Mouse (Mus musculus) cerebellum, postnatal 10 days (tissue): ENCODE measurements at regions not wholly inside any gene's neighbourhood (a gene's known extent, or its start where the extent isn't known, plus 50 kb on each side); places are given as distances from the start of the nearest gene placed in this dataset.

Experiments
- DNase-seq, 2 experiments: peaks; one replicate each; pipeline ENCODE4 v3.0.0; 2021; ENCODE audit warnings: mixed read lengths in 2 of 2

DNA sequence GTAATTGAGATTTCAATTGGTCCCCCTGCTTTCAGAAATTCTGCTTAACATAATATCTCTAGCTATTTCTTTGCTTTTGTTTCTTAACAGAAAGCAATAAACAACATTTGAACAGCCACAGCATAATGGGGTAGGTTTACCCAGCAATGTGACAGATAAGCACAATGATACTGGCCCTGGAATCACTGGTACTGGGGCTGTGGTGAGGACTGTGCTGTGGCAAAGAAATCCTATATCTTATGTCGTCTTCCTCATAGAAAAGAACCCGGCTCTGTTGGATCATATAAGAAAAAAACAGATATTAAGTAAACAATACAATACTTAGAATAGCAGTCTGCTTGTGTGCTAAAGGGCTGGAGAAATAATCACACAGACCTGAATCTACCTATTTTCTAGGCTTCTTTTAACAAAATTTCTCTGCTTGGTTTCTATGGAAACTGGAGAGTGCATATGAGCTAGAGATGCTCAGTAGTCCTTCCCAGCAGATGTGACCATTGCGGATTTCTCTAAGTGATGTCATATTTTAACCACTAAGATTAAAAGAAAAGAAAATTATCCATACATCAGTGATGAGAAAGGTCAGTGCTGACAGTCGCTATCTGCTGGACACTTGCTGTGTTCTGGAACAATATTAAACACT is 119.8 kb upstream of the Gnao1 start:
- DNase-seq, result no peak

DNA sequence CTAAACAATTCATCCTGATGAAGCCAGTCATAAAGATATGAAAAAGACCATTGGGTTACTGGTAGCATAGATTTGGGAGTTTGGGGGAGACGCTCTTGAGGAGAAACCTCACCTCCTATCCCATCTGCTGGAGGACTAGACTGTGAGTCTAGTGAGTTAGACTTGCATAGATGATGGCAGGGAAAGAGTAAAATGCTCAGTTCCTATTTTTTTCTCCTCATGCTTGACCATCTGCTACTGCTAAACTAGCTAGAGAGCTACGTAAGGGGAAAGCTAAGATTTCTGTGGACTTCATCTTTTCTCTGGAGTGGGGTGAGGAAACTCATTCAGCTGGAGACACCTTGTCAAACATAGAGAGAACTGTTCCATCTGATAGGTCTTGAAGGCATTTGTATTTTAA is 118.4 kb upstream of the Gnao1 start:
- DNase-seq, result no peak

DNA sequence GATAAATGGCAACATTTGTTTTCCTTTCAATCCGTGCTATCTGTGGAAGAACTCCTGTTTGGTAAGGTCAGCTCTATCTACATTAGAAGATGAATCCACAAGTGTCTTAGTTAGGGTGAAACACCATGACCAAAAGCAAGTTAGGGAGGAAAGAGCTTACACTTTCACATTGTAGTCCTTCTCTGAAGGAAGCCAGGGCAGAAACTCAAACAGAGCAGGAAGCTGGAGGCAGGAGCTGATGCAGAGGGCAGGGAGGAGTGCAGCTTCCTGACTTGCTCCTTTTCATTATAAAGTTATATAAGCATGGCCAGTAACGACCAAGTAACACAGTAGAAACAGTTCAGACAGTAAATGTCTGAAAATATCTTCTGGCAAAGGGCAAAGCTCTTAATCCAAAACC is 117.9 kb upstream of the Gnao1 start:
- DNase-seq, result no peak

DNA sequence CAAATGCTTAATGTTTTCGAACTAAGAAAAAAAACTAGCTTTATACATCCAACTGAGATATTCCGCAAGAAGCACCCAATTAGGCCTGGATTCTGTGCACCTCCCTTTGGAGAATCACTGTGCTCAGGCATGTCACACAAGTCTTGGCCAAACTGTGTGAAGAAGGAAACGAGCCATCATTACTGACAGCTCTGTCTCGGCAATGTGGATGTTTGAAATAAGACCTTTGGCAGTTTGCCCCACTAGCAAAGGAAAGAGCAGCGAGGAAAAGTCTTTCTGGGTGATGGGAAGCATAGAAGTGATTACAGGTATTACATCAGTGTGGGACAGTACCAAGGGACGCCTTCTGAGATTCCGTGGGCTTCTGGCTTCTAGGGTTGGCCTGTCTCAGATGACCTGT is 112.6 kb upstream of the Gnao1 start:
- DNase-seq, result peak; percentile 21 to 25

DNA sequence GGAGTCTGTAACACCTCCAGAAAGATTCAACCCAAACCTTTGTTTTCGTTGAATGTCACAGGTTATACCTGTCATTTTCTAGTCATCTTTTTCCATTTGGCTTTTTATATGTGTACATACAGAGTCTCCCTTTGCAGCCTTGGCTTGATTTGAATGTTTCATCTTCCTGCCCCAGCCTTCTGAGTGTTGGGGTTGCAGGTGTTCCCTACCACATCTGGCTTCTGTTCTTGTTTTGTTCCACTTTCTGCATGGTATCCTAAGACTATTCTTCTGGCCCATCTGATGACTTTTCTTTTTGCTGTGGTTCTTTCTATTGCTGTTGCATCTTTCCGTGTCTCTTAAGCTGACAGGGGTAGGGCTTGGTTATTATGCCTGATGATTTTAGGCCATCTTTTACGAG is 111.3 kb upstream of the Gnao1 start:
- no peak for DNase-seq

DNA sequence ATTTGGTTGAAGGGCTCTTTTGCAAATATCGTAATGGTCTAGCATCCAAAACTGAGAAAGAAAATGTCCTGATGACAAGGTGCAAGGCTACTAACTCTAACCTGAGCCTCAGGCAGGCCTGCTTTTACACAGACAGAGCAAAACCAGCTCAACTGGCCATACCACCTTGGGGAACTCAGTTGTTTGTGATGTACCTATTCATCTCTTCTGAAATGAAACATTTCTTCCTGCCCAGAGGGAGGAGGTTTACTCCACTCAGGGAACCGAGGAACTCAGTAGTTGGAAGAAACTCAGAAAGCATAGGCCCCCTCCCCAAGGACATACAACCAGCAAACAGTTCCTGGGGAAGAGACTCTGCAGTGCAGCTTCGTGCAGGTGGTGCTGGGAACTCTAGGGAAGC is 108.4 kb upstream of the Gnao1 start:
- no peak for DNase-seq

DNA sequence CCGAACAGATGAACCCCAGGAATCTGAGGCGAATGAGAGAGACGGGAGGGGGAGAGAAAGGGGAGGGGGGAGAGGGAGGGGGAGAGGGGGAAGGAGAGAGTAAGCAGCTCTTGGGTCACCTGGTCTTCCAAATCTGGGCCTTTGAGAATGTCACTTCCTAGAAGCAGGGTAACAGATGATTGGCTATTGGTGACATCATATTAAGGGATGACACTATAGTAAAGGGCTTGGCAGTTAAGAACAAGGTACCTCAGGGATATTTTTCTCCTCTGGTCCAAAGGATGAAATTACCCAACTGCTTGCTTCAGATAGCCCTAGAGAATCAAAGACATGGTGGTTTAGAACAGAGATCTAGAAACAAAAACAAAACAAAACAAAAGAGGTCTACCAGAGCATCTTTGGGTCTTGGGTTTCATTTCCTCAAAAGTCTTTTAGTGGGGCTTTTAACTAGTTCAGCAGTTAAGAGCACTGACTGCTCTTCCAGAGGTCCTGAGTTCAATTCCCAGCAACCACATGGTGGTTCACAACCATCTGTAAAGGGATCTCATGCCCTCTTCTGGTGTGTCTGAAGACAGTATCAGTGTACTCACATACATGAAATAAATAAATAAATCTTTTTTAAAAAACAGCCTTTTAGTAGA is 97.6 kb upstream of the Gnao1 start:
- no peak for DNase-seq

DNA sequence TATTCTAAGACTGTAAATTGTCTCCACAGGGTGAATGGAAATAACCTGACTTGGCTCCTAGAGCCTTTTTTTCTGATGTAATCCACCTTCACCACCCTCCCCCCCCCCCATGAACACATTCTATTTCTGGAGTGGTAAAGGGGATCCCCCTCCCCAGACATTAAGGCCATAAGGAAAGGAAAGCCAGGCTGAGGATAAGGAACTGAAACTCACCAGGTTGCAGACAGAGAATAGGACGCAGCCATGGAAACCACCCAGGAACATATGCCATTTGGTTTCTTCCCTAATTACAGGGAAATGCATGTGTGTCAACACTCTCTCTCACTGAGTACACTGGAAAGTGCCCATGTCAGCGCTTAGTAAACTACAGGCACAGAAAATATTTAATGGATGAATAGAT is 96.5 kb upstream of the Gnao1 start:
- DNase-seq, result no peak

DNA sequence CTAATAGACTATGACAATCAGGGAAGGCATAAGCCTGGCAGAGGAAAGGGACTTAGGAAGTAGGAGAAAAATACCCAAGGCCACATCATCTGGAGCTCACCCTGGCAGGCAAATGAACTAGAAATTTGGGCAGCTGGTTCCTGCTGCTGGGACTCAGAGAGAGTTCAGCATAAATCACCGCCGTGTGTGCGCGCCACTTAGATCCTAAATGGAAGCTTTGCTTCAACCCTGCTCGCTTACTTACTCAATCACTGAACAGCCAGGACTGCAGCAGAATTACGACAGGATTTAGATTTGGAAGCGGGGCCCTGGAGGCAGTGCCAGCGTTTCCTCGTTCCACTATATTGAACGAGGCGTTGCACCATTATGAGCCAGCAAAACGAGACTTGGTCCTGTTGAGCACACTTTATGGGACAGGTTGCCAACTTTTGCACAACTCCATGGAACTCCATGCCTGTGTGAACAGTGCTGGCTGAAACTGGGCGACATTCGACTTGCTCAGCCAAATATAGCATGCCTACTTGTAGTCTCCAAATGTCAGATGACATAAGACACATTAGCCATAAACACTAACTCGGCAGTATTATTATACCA is 84.8 kb upstream of the Gnao1 start:
- no peak for DNase-seq

DNA sequence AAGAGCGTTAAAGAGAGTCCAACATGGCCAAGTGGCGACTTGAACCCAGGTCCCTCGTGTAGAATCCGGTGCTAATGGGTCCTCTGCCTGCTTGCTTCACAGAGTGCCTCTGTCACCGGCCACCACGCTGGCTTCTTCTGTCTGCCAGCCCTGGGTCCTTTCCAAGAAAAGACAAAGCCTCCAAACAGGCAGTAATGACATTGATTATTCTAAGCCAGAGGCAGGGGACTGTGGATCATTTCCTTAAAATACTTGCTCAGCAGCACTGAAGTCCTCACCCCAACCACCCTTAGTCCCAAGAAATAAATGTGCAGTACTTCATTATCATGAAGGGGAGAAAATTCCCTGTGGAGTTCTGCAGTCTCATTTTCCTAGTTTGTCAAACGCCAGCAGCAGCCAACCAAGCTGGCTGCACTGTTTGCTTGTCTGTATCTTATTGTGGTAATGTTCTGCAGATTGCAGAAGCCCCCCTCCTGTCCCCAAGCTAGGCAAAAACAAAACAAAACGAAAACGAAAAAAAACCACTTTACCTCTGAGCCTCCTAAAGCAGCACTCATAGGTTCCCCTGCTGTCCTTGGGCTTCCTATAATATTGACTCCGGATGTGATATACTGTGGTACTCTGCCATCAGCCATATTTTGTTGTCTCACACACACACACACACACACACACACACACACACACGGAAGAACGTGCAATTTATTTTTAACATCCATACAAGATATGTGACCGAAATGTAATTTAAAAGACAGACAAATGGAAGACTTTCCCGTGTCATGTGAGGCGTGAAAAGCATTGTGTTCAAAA is 80.4 kb upstream of the Gnao1 start:
- peak; percentile 53 to 67 for DNase-seq

DNA sequence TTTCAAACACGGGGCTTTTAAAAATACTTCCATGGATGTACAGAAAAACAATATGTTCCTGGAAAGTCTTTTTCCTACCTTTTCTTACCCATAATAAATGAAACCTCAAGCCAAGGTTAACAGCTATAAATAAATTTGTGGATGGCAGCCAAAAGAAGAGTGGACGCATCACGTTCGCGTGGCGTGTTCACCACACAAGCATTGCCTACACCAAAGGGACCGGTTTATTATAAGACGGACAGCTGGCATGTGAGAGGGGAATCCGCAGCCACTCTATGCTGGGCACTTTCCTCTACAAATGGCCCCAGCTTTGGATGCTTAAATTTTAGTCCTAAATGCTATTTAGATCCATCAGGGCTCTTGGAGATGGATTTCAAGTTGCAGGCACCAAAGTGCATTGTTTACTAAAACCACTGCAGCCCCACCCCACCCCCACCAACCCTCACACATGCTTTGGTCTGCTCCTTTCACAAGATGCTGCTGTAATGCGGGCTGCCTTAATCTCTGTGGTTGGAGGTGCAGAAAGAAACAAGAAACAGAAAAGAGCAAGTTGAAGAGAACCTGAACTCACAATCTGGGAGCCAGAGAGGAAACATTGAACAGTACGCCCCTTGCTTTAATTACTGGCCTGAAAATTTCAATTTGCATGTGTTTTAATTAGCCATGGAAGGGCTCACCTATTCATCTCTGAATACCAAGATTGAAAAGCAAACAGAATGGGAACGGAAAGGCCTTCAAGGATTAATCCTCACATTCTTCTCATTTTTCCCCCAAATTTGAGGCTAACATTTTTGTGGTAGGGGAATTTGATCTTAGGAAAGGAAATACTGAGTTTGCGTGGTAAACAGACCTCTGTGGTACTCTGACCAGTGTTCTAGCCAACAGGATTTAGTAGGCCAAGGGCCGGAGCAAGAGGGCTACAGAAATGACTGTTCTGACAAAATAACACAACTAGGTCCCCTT is 78.7 kb upstream of the Gnao1 start:
- DNase-seq, result peak; percentile 13 to 36

DNA sequence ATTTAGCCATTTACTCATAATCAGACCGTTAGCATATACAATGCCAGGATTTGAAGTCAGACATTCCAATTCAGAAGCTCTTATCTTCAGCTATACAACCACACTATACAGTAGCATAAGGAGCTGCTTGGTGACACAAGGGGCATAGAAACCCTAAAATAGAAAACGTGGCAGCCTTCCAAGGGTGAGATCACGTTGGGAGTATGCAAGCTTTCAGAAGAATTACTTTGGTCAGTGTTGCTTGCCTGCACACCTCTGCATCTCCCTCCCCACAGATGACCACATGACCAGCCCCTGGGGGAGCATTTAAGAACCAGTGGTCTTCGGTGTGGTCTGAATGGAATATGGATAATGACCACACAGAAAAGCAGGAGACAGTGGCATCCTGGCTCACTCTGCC is 74.9 kb upstream of the Gnao1 start:
- DNase-seq, result peak; percentile 40 to 59

DNA sequence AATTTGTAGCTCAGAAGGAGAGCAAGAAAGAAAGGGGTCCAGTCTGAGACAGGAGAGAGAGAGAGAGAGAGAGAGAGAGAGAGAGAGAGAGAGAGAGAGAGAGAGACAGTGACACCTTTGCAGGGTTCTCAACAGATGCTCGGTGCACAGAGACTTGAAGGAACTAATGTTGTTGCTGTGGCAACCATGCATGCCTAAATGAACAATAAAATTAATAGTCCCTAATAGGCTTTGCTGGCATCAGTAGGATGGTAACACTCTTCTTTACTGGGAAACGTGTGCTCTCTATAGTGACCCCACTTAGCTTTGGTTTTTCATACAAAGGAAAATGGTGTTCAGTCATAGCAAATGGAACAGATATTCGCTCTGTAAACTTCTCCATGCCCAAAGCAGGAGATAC is 69.5 kb upstream of the Gnao1 start:
- no peak for DNase-seq

DNA sequence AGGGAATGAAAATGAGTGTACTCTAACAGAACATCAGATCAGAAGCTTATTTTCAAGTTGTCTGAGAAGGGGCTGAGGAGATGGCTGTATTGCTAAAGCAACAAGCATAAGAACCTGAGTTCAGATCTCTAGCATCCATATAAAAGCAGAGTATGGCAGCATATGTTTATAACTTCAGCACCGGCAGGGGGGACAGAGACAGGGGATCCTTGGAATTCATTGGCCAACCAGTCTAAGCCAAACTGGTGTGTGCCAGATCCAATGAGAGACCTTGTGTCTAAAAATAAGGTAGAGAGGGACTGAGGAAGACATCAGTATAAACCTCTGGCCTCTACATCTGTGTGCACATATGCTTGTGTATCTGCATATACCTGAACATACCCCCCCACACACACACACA is 61.0 kb upstream of the Gnao1 start:
- no peak for DNase-seq

DNA sequence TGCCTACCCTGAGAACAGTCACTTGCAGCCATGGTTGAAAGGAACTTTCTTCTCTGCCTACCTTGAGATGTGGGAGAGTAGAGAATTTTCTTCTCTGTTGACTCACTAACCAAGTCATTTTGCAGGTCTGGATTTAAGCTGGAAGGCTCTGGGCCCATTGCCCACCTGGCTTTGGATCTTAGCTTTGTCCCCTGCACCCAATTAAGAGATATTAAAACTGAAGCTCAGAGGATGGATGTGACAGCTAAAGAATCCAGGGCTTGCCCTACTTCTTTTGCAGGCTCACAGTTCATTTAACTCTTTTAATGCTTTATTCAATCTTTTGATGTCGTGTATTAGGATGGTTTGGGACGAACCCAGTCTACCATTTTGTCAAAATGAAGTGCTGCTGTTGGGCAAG is 58.8 kb upstream of the Gnao1 start:
- no peak for DNase-seq

DNA sequence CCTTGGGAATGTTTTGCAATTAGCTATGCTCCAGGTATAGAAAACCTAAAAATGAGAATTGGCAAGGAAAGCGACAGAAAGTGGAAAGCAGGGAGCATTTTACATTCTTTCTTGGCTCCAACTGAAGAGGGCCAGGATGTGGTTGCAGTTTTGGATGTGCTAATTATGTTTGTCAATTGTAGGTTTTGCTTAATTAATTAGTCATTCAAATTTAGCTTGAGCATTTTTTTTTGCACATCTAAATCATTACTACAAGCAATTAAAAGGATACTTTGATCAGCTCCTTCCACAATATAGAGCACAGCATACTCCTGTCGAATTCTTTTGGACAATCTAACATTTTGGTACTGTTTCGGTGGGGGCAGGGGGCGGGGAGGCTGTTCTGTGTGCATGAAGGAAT is 53.8 kb upstream of the Gnao1 start:
- no peak for DNase-seq
